In the genomic region with DNA sequence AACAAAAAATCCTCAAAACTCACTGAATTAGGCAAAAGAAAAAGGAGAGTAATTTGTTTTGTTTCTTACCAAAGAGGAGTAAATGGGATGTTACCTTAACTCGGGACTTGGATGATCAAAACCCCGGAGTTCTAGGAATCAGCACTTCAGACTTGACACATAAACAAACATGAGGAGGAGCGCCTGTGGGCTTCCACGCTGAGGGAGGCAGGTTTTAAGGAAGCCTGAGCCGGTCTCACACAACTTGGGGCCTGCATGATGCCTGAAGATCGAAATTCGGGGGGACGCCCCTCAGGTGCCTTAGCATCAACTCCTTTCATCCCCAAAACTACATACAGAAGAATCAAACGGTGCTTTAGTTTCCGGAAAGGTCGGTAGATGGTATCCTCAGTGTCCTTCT, we compare ENCODE assay signal across 8 mouse cellular contexts.
DNase-seq lines count a peak whose midpoint lies in the region; ATAC-seq and TF ChIP-seq lines count a peak whose summit lies in the region.

No protein-coding gene starts in this region.

- peak overlapping the region; percentile 58 for H3K4me2 ChIP-seq in kidney, embryonic 16.5 days (replicated peaks; ENCODE audit: low read depth, low read length)
- H3K4me2 ChIP-seq in forebrain, embryonic 13.5 days = peak overlapping the region; percentile 74
- peak overlapping the region; percentile 62; the same call in 1 of the 2 replicates for H3K4me2 ChIP-seq in limb, embryonic 14.5 days (replicated peaks; ENCODE audit: low read depth, low read length, severe bottlenecking)
- peak overlapping the region; percentile 69 for H3K4me2 ChIP-seq in neural tube, embryonic 15.5 days

- H3K9ac ChIP-seq in kidney, embryonic 16.5 days (replicated peaks; ENCODE audit: low read length) = peak overlapping the region; percentile 64
- H3K9ac ChIP-seq in forebrain, embryonic 13.5 days = no peak overlapping the region
- no peak overlapping the region for H3K9ac ChIP-seq in limb, embryonic 14.5 days (ENCODE audit: low read depth, low read length, severe bottlenecking)
- H3K9ac ChIP-seq in neural tube, embryonic 15.5 days (replicated peaks) = peak overlapping the region; percentile 52; the same call in 1 of the 2 replicates

- ATAC-seq in kidney, embryonic 16.5 days (ENCODE audit: low FRiP score, low TSS enrichment) = no peak
- ATAC-seq in forebrain, embryonic 13.5 days = no peak
- no peak for ATAC-seq in limb, embryonic 14.5 days (ENCODE audit: low FRiP score, low read depth)
- ATAC-seq in neural tube, embryonic 15.5 days (ENCODE audit: low FRiP score) = no peak

- H3K36me3 ChIP-seq in kidney, embryonic 16.5 days (ENCODE audit: insufficient read depth, low read length) = no peaks in the 10 kb centered on the region
- H3K36me3 ChIP-seq in forebrain, embryonic 13.5 days (ENCODE audit: poor library complexity, severe bottlenecking) = no peaks in the 10 kb centered on the region
- H3K36me3 ChIP-seq in limb, embryonic 14.5 days (ENCODE audit: control insufficient read depth, insufficient read depth, low read length) = no peaks in the 10 kb centered on the region
- H3K36me3 ChIP-seq in neural tube, embryonic 15.5 days = no peaks in the 10 kb centered on the region

- H3K4me3 ChIP-seq in kidney, embryonic 16.5 days (ENCODE audit: low read length) = peak overlapping the region; percentile 51
- peak overlapping the region; percentile 47 for H3K4me3 ChIP-seq in forebrain, embryonic 13.5 days
- no peak overlapping the region for H3K4me3 ChIP-seq in limb, embryonic 14.5 days (replicated peaks; ENCODE audit: low read length)
- H3K4me3 ChIP-seq in neural tube, embryonic 15.5 days (replicated peaks) = peak overlapping the region; percentile 46

- TF ChIP-seq POLR2A in limb, embryonic 14.5 days (IDR thresholded peaks at IDR 0.05; ENCODE audit: borderline replicate concordance, extremely low read depth, insufficient read depth, insufficient read length) = no peak

- no peak for DNase-seq in kidney, postnatal 25 days
- DNase-seq in limb, embryonic 14.5 days (ENCODE audit: low spot score) = no peak
- no peak for DNase-seq in layer of hippocampus, postnatal 10 days (ENCODE audit: low spot score in 2 of 2)
- DNase-seq in cerebellum, adult 11 months = no peak
- DNase-seq in right cerebral cortex, postnatal 36 days (ENCODE audit: low spot score in 2 of 2) = no peak

- 18% methylated on average over 11 of the region's 11 CpGs for WGBS in kidney, embryonic 16.5 days
- 17% methylated on average over 11 of the region's 11 CpGs for WGBS in forebrain, embryonic 13.5 days
- 29% methylated on average over 11 of the region's 11 CpGs for WGBS in limb, embryonic 14.5 days
- WGBS in neural tube, embryonic 15.5 days = 13% methylated on average over 11 of the region's 11 CpGs

- H3K27ac ChIP-seq in kidney, embryonic 16.5 days (ENCODE audit: low read length) = peak overlapping the region; percentile 91
- H3K27ac ChIP-seq in forebrain, embryonic 13.5 days = 0 out of 2 replicates have a peak overlapping the region, but pooled peaks have one; percentile 26
- no peak overlapping the region for H3K27ac ChIP-seq in limb, embryonic 14.5 days (replicated peaks; ENCODE audit: low read depth, low read length)
- peak overlapping the region; percentile 84 for H3K27ac ChIP-seq in neural tube, embryonic 15.5 days (replicated peaks)

- no peaks in the 10 kb centered on the region for H3K27me3 ChIP-seq in kidney, embryonic 16.5 days (ENCODE audit: insufficient read depth, low read length)
- H3K27me3 ChIP-seq in forebrain, embryonic 13.5 days = no peaks in the 10 kb centered on the region
- H3K27me3 ChIP-seq in limb, embryonic 14.5 days (ENCODE audit: control insufficient read depth, insufficient read depth, low read length) = no peaks in the 10 kb centered on the region
- no peaks in the 10 kb centered on the region for H3K27me3 ChIP-seq in neural tube, embryonic 15.5 days (replicated peaks)

- no peaks in the 10 kb centered on the region for H3K9me3 ChIP-seq in kidney, embryonic 16.5 days (ENCODE audit: low read length)
- H3K9me3 ChIP-seq in forebrain, embryonic 13.5 days (replicated peaks) = no peaks in the 10 kb centered on the region
- H3K9me3 ChIP-seq in limb, embryonic 14.5 days (ENCODE audit: control insufficient read depth, low read length) = no peaks in the 10 kb centered on the region
- H3K9me3 ChIP-seq in neural tube, embryonic 15.5 days (replicated peaks) = no peaks in the 10 kb centered on the region

- H3K4me1 ChIP-seq in kidney, embryonic 16.5 days (ENCODE audit: insufficient read depth, low read length) = peaks cover 26% of the 10 kb centered on the region
- H3K4me1 ChIP-seq in forebrain, embryonic 13.5 days = peaks cover 18% of the 10 kb centered on the region
- no peaks in the 10 kb centered on the region for H3K4me1 ChIP-seq in limb, embryonic 14.5 days (ENCODE audit: control insufficient read depth, insufficient read depth, low read length)
- H3K4me1 ChIP-seq in neural tube, embryonic 15.5 days = peaks cover 35% of the 10 kb centered on the region

Comparison
In these comparisons a context has a peak if more than half of its experiments do, and no peak if none do; other contexts are left out.
1. H3K9ac ChIP-seq: peak in kidney, embryonic 16.5 days (single experiment) and neural tube, embryonic 15.5 days (single experiment); none in forebrain, embryonic 13.5 days (single experiment) and limb, embryonic 14.5 days (single experiment).
2. Peak in every context shown above with its lines, with median percentiles within 50 percentile points of each other: H3K4me2 ChIP-seq.